Comparison of ENCODE assay signal across 8 mouse cellular contexts in the genomic region with DNA sequence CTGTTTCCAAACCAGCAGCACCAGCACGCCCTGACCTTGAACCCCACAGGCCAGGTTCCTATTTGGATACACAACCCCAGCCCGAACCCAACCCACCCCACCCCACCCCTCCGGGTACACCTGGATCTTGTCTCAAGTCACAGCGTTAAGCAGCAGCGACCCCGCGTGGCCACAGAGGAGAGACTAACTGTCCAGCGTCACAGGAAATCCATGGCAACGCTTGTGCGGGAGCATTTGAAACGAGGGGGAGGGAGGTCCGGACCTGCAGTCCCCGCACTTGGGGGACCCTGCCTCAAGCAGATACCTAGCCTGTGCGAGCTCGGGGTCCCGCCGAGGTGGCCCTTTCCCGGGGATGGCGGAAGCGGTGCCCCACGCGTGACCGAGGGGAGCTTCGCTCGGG. TPM values are rescaled to one million over a fixed set of nuclear protein-coding genes. Genes with fewer than 3 reads are reported as not detected.
DNase-seq lines count a peak whose midpoint lies in the region; ATAC-seq and TF ChIP-seq lines count a peak whose summit lies in the region.

No protein-coding gene starts in this region.

- 1% methylated on average over 15 of the region's 25 CpGs for WGBS in embryonic facial prominence, embryonic 14.5 days
- 0% methylated on average over 25 of the region's 25 CpGs for WGBS in heart, embryonic 11.5 days (ENCODE audit: insufficient replicate concordance)
- under 1% methylated on average over 18 of the region's 25 CpGs for WGBS in kidney, embryonic 15.5 days
- WGBS in liver, embryonic 11.5 days = under 1% methylated on average over 23 of the region's 25 CpGs

- no peaks in the 10 kb centered on the region for H3K27me3 ChIP-seq in embryonic facial prominence, embryonic 14.5 days (replicated peaks; ENCODE audit: control insufficient read depth, insufficient read depth, low read length)
- H3K27me3 ChIP-seq in heart, embryonic 11.5 days (ENCODE audit: control insufficient read depth, insufficient read depth, low read length) = peaks cover 4% of the 10 kb centered on the region; the same call in 1 of the 2 replicates
- H3K27me3 ChIP-seq in kidney, embryonic 15.5 days = 0 out of 2 replicates have a peak, but pooled peaks cover 7% of the 10 kb centered on the region
- H3K27me3 ChIP-seq in liver, embryonic 11.5 days (replicated peaks; ENCODE audit: control insufficient read depth, insufficient read depth, low read length) = no peaks in the 10 kb centered on the region
- H3K27me3 ChIP-seq in myocyte (ENCODE audit: control insufficient read depth, insufficient read depth, insufficient read length) = peaks cover 29% of the 10 kb centered on the region

- H3K9me3 ChIP-seq in embryonic facial prominence, embryonic 14.5 days (ENCODE audit: control insufficient read depth, low read length) = no peaks in the 10 kb centered on the region
- no peaks in the 10 kb centered on the region for H3K9me3 ChIP-seq in heart, embryonic 11.5 days (replicated peaks; ENCODE audit: control insufficient read depth, low read length)
- H3K9me3 ChIP-seq in kidney, embryonic 15.5 days (replicated peaks) = no peaks in the 10 kb centered on the region
- H3K9me3 ChIP-seq in liver, embryonic 11.5 days (ENCODE audit: control insufficient read depth, low read length) = no peaks in the 10 kb centered on the region

- no peak for TF ChIP-seq POLR2A in myocyte (IDR thresholded peaks at IDR 0.05; ENCODE audit: insufficient read length, low read depth)

- H3K9ac ChIP-seq in embryonic facial prominence, embryonic 14.5 days (ENCODE audit: low read depth, low read length) = peak overlapping the region; percentile 70
- peak overlapping the region; percentile 67 for H3K9ac ChIP-seq in heart, embryonic 11.5 days (ENCODE audit: low read depth, low read length)
- peak overlapping the region; percentile 65 for H3K9ac ChIP-seq in kidney, embryonic 15.5 days
- H3K9ac ChIP-seq in liver, embryonic 11.5 days (ENCODE audit: low read depth, low read length) = peak overlapping the region; percentile 62

- H3K36me3 ChIP-seq in embryonic facial prominence, embryonic 14.5 days (ENCODE audit: control insufficient read depth, insufficient read depth, low read length) = no peaks in the 10 kb centered on the region
- no peaks in the 10 kb centered on the region for H3K36me3 ChIP-seq in heart, embryonic 11.5 days (ENCODE audit: control insufficient read depth, insufficient read depth, low read length)
- H3K36me3 ChIP-seq in kidney, embryonic 15.5 days = no peaks in the 10 kb centered on the region
- H3K36me3 ChIP-seq in liver, embryonic 11.5 days (ENCODE audit: control insufficient read depth, insufficient read depth, low read length) = no peaks in the 10 kb centered on the region
- no peaks in the 10 kb centered on the region for H3K36me3 ChIP-seq in myocyte (ENCODE audit: control insufficient read depth, insufficient read depth)

- H3K27ac ChIP-seq in embryonic facial prominence, embryonic 14.5 days (replicated peaks; ENCODE audit: low read depth, low read length) = no peak overlapping the region; the same call in 1 of the 2 replicates
- H3K27ac ChIP-seq in heart, embryonic 11.5 days (ENCODE audit: low read depth, low read length) = no peak overlapping the region
- H3K27ac ChIP-seq in kidney, embryonic 15.5 days = peak overlapping the region; percentile 73
- H3K27ac ChIP-seq in liver, embryonic 11.5 days (ENCODE audit: low read depth, low read length) = no peak overlapping the region

- H3K4me1 ChIP-seq in embryonic facial prominence, embryonic 14.5 days (ENCODE audit: control insufficient read depth, insufficient read depth, low read length) = no peaks in the 10 kb centered on the region
- peaks cover 1% of the 10 kb centered on the region for H3K4me1 ChIP-seq in heart, embryonic 11.5 days (ENCODE audit: control insufficient read depth, insufficient read depth, low read length)
- peaks cover 41% of the 10 kb centered on the region for H3K4me1 ChIP-seq in kidney, embryonic 15.5 days
- peaks cover 7% of the 10 kb centered on the region; the same call in 1 of the 2 replicates for H3K4me1 ChIP-seq in liver, embryonic 11.5 days (replicated peaks; ENCODE audit: control insufficient read depth, insufficient read depth, low read length)

- no peaks in the 10 kb centered on the region for H3K79me2 ChIP-seq in myocyte (ENCODE audit: control insufficient read depth, insufficient read depth)

- peak overlapping the region; percentile 67 for H3K4me3 ChIP-seq in embryonic facial prominence, embryonic 14.5 days (ENCODE audit: low read depth, low read length)
- peak overlapping the region; percentile 71 for H3K4me3 ChIP-seq in heart, embryonic 11.5 days (ENCODE audit: low read depth, low read length)
- H3K4me3 ChIP-seq in kidney, embryonic 15.5 days (replicated peaks) = peak overlapping the region; percentile 71
- peak overlapping the region; percentile 59 for H3K4me3 ChIP-seq in liver, embryonic 11.5 days (ENCODE audit: low read depth, low read length)
- no peak overlapping the region for H3K4me3 ChIP-seq in myocyte

- ATAC-seq in embryonic facial prominence, embryonic 14.5 days (ENCODE audit: low read depth) = peak; percentile 73
- peak; percentile 27; the same call in 1 of the 2 replicates for ATAC-seq in heart, embryonic 11.5 days (replicated peaks; ENCODE audit: insufficient number of reproducible peaks, low FRiP score, low TSS enrichment)
- peak; percentile 41 for ATAC-seq in kidney, embryonic 15.5 days (replicated peaks; ENCODE audit: low FRiP score)
- peak; percentile 49 for ATAC-seq in liver, embryonic 11.5 days (replicated peaks; ENCODE audit: low FRiP score)

- peak; percentile 89 to 90 for DNase-seq in B cell, adult 2 months
- DNase-seq in adrenal gland, postnatal 4 days (ENCODE audit: low spot score in 2 of 2) = peak; percentile 73 to 81
- DNase-seq in embryonic facial prominence, embryonic 14.5 days (ENCODE audit: low spot score) = peak; percentile 95
- DNase-seq in liver, embryonic 11.5 days (ENCODE audit: low spot score) = peak; percentile 85
- peak; percentile 75 to 90 for DNase-seq in spleen, postnatal 4 days (ENCODE audit: low spot score in 2 of 2)

- H3K4me2 ChIP-seq in embryonic facial prominence, embryonic 14.5 days (ENCODE audit: low read depth, low read length) = peak overlapping the region; percentile 100
- H3K4me2 ChIP-seq in heart, embryonic 11.5 days = peak overlapping the region; percentile 100
- peak overlapping the region; percentile 100 for H3K4me2 ChIP-seq in kidney, embryonic 15.5 days
- peak overlapping the region; percentile 100 for H3K4me2 ChIP-seq in liver, embryonic 11.5 days
- peak overlapping the region; percentile 82 for H3K4me2 ChIP-seq in myocyte (ENCODE audit: low read depth)

- no peak overlapping the region for H3ac ChIP-seq in myocyte (ENCODE audit: control insufficient read depth, insufficient read length)

TF ChIP-seq in myocyte, 11 proteins besides CTCF, POLR2A, EP300 and RAD21:
- TF ChIP-seq E2F4 (IDR thresholded peaks at IDR 0.05; ENCODE audit: insufficient read depth) (peak; percentile 37), MAX (IDR thresholded peaks at IDR 0.05; ENCODE audit: low read depth) (no peak), REST (IDR thresholded peaks at IDR 0.05; ENCODE audit: insufficient read depth, insufficient read length) (no peak)

RNA-seq across cellular contexts. Expression of gene Tcp11, which starts 0.8 kb away (rescaled TPM):
- total RNA-seq in adrenal gland, postnatal 4 days (2021) = 1 to 10 TPM in 1 of 2 experiments, under 1 TPM in 1; 0.31 to 3.3 TPM
- polyA plus RNA-seq in embryonic facial prominence, embryonic 14.5 days (2014; fragmentation: Nextera tagmentation; extraction: Ambion mirVana) = 1.4 and 2.4 TPM in 2 replicates
- 0.34 and 0.49 TPM in 2 replicates for polyA plus RNA-seq in heart, embryonic 11.5 days (2014; fragmentation: Nextera tagmentation; extraction: Ambion mirVana)
- polyA plus RNA-seq in kidney, embryonic 15.5 days (2015; fragmentation: Nextera tagmentation; extraction: Ambion mirVana) = 5.8 and 6.1 TPM in 2 replicates
- 0.61 and 0.97 TPM in 2 replicates for polyA plus RNA-seq in liver, embryonic 11.5 days (2014; fragmentation: Nextera tagmentation; extraction: Ambion mirVana)
- polyA plus RNA-seq in myocyte (2012; fragmentation: generic; extraction: Trizol) = not detected
